In genomic region chr14:76559208-76559607, GRCm38 (mm10) we compare ENCODE assay signal across 24 mouse cellular contexts. TPM values are rescaled to one million over a fixed set of nuclear protein-coding genes. Genes with fewer than 3 reads are reported as not detected.
DNase-seq lines count a peak whose midpoint lies in the region; ATAC-seq and TF ChIP-seq lines count a peak whose summit lies in the region.
"Had no signal": no experiment of that assay in that cellular context is flagged by ENCODE, and none has a peak within 500 bp of the region (broad histone marks: within the 10 kb centered on the region; RNA-seq: fewer than 3 reads in every experiment).

No protein-coding gene starts in this region.

- no peak overlapping the region for H3K27ac ChIP-seq in kidney, adult 2 months (ENCODE audit: insufficient read depth, low read depth, low read length)
- peak overlapping the region; percentile 44 for H3K27ac ChIP-seq in liver, postnatal 0 days (ENCODE audit: low read depth)
- H3K27ac ChIP-seq in liver, embryonic 12.5 days: no peak overlapping the region
- H3K27ac ChIP-seq: embryonic facial prominence, embryonic 10.5 days; embryonic facial prominence, embryonic 12.5 days; forebrain, embryonic 13.5 days; forebrain, embryonic 15.5 days had no signal

- no peak overlapping the region for H3K4me2 ChIP-seq in liver, postnatal 0 days (ENCODE audit: low read depth, low read length)
- H3K4me2 ChIP-seq in liver, embryonic 12.5 days: no peak overlapping the region
- H3K4me2 ChIP-seq: embryonic facial prominence, embryonic 12.5 days; forebrain, embryonic 13.5 days; forebrain, embryonic 15.5 days had no signal

- no peak overlapping the region for H3K4me3 ChIP-seq in kidney, adult 2 months (ENCODE audit: insufficient read depth, low read depth, low read length)
- no peak overlapping the region for H3K4me3 ChIP-seq in liver, postnatal 0 days (ENCODE audit: low read depth, low read length)
- H3K4me3 ChIP-seq in liver, embryonic 12.5 days: no peak overlapping the region
- H3K4me3 ChIP-seq: embryonic facial prominence, embryonic 10.5 days; embryonic facial prominence, embryonic 12.5 days; forebrain, embryonic 13.5 days; forebrain, embryonic 15.5 days had no signal

- no peak for TF ChIP-seq CTCF in kidney, adult 2 months (conservative IDR thresholded peaks at IDR 0.05; ENCODE audit: insufficient read depth, insufficient read length, low read depth, low read length)
- TF ChIP-seq CTCF in liver, postnatal 0 days (IDR thresholded peaks at IDR 0.05; ENCODE audit: low read depth): no peak

- no peak for TF ChIP-seq POLR2A in kidney, adult 2 months (IDR thresholded peaks at IDR 0.05; ENCODE audit: low read depth, low read length)

- 81% methylated on average over 2 of the region's 2 CpGs for WGBS in kidney, adult 2 months
- WGBS in liver, postnatal 0 days (ENCODE audit: insufficient replicate concordance): 64% methylated on average over 2 of the region's 2 CpGs
- WGBS in liver, embryonic 12.5 days (ENCODE audit: insufficient replicate concordance): 70% methylated on average over 2 of the region's 2 CpGs

- TF ChIP-seq EP300 in liver, postnatal 0 days (IDR thresholded peaks at IDR 0.05; ENCODE audit: low read depth): no peak

- H3K9ac ChIP-seq in liver, postnatal 0 days (replicated peaks): no peak overlapping the region
- H3K9ac ChIP-seq in liver, embryonic 12.5 days: no peak overlapping the region
- H3K9ac ChIP-seq: embryonic facial prominence, embryonic 12.5 days; forebrain, embryonic 13.5 days; forebrain, embryonic 15.5 days; forebrain, postnatal 0 days had no signal

- DNase-seq in kidney, adult 2 months: peak; percentile 33
- DNase-seq in kidney, postnatal 14 days: no peak
- no peak for DNase-seq in liver, postnatal 0 days
- DNase-seq in R1 (ENCODE audit: low read depth, low spot score) (peak; percentile 24), adipocyte (ENCODE audit: low spot score) (peak; percentile 41)
- DNase-seq in urinary bladder, adult 18-20 months (ENCODE audit: low spot score in 2 of 2): no peak
- DNase-seq in frontal cortex, postnatal 36 days (ENCODE audit: low spot score in 2 of 2): no peak
- DNase-seq: adrenal gland, adult 2 months; adrenal gland, postnatal 10 days; adrenal gland, postnatal 25 days; cerebellum, adult 11-12 months; cerebellum, adult 2 months; cerebellum, adult 9-10 months; cerebellum, postnatal 10 days; cerebellum, postnatal 25 days; forebrain, postnatal 0 days had no signal

- H3K9me3 ChIP-seq in liver, postnatal 0 days (ENCODE audit: low read length): no peaks in the 10 kb centered on the region
- no peaks in the 10 kb centered on the region for H3K9me3 ChIP-seq in liver, embryonic 12.5 days (replicated peaks)
- H3K9me3 ChIP-seq: embryonic facial prominence, embryonic 10.5 days; embryonic facial prominence, embryonic 12.5 days; forebrain, embryonic 13.5 days; forebrain, embryonic 15.5 days had no signal

- no peaks in the 10 kb centered on the region for H3K36me3 ChIP-seq in kidney, adult 2 months (ENCODE audit: control insufficient read depth, insufficient read depth, low read length)
- no peaks in the 10 kb centered on the region for H3K36me3 ChIP-seq in liver, postnatal 0 days (replicated peaks; ENCODE audit: insufficient read depth, low read length)
- no peaks in the 10 kb centered on the region for H3K36me3 ChIP-seq in liver, embryonic 12.5 days
- H3K36me3 ChIP-seq: embryonic facial prominence, embryonic 10.5 days; embryonic facial prominence, embryonic 12.5 days; forebrain, embryonic 15.5 days; G1E had no signal

- ATAC-seq in liver, postnatal 0 days: no peak
- no peak for ATAC-seq in liver, embryonic 12.5 days
- ATAC-seq: activated CD4-positive, CD25-positive, alpha-beta regulatory T cell, adult 4 months; forebrain, embryonic 13.5 days; forebrain, embryonic 15.5 days; forebrain, postnatal 0 days; Patski had no signal

- no peaks in the 10 kb centered on the region for H3K27me3 ChIP-seq in kidney, adult 2 months (replicated peaks; ENCODE audit: control insufficient read depth, insufficient read depth, low read length)
- H3K27me3 ChIP-seq in liver, postnatal 0 days (ENCODE audit: insufficient read depth, low read length): peaks cover 23% of the 10 kb centered on the region
- H3K27me3 ChIP-seq in liver, embryonic 12.5 days (replicated peaks): peaks cover 52% of the 10 kb centered on the region
- H3K27me3 ChIP-seq: embryonic facial prominence, embryonic 12.5 days; forebrain, embryonic 13.5 days; forebrain, embryonic 15.5 days; Patski had no signal

- H3K4me1 ChIP-seq in kidney, adult 2 months (ENCODE audit: control insufficient read depth, insufficient read depth, low read length): no peaks in the 10 kb centered on the region
- H3K4me1 ChIP-seq in liver, postnatal 0 days (ENCODE audit: insufficient read depth): peaks cover 14% of the 10 kb centered on the region
- peaks cover 33% of the 10 kb centered on the region for H3K4me1 ChIP-seq in liver, embryonic 12.5 days

RNA-seq across cellular contexts. Expression of gene Serp2, which starts 2.5 kb away (rescaled TPM):
- 1.0 and 2.0 TPM in 2 replicates for polyA plus RNA-seq in kidney, adult 2 months (2012; rRNA removed)
- polyA plus RNA-seq in liver, postnatal 0 days (2015; fragmentation: Nextera tagmentation; extraction: Ambion mirVana): 0.58 and 0.75 TPM in 2 replicates
- 2.2 and 2.9 TPM in 2 replicates for polyA plus RNA-seq in liver, embryonic 12.5 days (2016; fragmentation: Nextera tagmentation; extraction: Ambion mirVana)
- polyA plus RNA-seq: G1E had no signal

Comparison
In these comparisons a context has a peak if more than half of its experiments do, and no peak if none do; other contexts are left out.
1. DNase-seq: peak in kidney, adult 2 months (single experiment), R1 (single experiment) and adipocyte (single experiment); none in kidney, postnatal 14 days (single experiment), liver, postnatal 0 days (single experiment), urinary bladder, adult 18-20 months (0 of 2) and frontal cortex, postnatal 36 days (0 of 2).